Mouse (Mus musculus) CH12.LX (cell line): ENCODE results near the gene Dnajc22. TPM values are rescaled to one million over a fixed set of nuclear protein-coding genes. Genes with fewer than 3 reads are reported as not detected.

ENCODE experiments used
- DNase-seq: peaks from one replicate; pipeline ENCODE4 v3.0.0-alpha.2; 2013; ENCODE audit errors: extremely low read depth
- H3K27ac ChIP-seq: 2 replicates; pipeline ENCODE4 v1.5.1; 2012; ENCODE audit warnings: low read depth, mild to moderate bottlenecking, control low read depth, moderate library complexity; ENCODE audit not compliant: insufficient read depth
- H3K27me3 ChIP-seq: replicated peaks from 2 replicates; pipeline ENCODE3; 2012; ENCODE audit warnings: inconsistent platforms
- H3K36me3 ChIP-seq, 2 experiments: replicated peaks in 1 of 2; 2 replicates each; pipeline versions ENCODE3 to v1.6.1; 2012; ENCODE audit warnings: inconsistent platforms in 1 of 2, low read length in 1 of 2, mild to moderate bottlenecking in 1 of 2, mixed read lengths in 1 of 2, moderate library complexity in 1 of 2; ENCODE audit not compliant: control insufficient read depth in 1 of 2, insufficient read depth in 1 of 2
- H3K4me1 ChIP-seq, 2 experiments: 2 replicates each; pipeline ENCODE4 v1.6.1; 2012; ENCODE audit warnings: inconsistent platforms in 1 of 2, moderate library complexity in 1 of 2; ENCODE audit not compliant: insufficient read depth in 2 of 2, control insufficient read depth in 1 of 2
- H3K4me2 ChIP-seq: 2 replicates; pipeline ENCODE4 v1.6.1; 2012; ENCODE audit warnings: low read depth, mild to moderate bottlenecking, control low read depth; ENCODE audit not compliant: poor library complexity, insufficient read depth, severe bottlenecking
- H3K4me3 ChIP-seq, 3 experiments: fragments of 150-350 bp in 1 of 3; sonication (generic) in 1 of 3; replicated peaks in 1 of 3; 2 replicates each; pipeline versions ENCODE3 to v1.5.1; 2011 to 2012; ENCODE audit warnings: low read depth in 2 of 3, low read length in 2 of 3, mild to moderate bottlenecking in 2 of 3, moderate library complexity in 2 of 3, control low read depth in 1 of 3, improper control_type of control experiment in 1 of 3, inconsistent platforms in 1 of 3, mixed read lengths in 1 of 3; ENCODE audit not compliant: poor library complexity in 1 of 3
- H3K79me2 ChIP-seq: replicated peaks from 2 replicates; pipeline ENCODE4 v1.6.1; 2012; ENCODE audit warnings: mild to moderate bottlenecking, moderate library complexity; ENCODE audit not compliant: control insufficient read depth, poor library complexity, insufficient read depth, severe bottlenecking; ENCODE audit errors: extremely low read depth
- H3K9ac ChIP-seq: 2 replicates; pipeline ENCODE4 v1.6.1; 2012; ENCODE audit warnings: low read depth, mild to moderate bottlenecking, control low read depth, moderate library complexity; ENCODE audit not compliant: insufficient read depth
- H3K9me3 ChIP-seq: replicated peaks from 2 replicates; pipeline ENCODE3; 2012; ENCODE audit warnings: low read length, inconsistent platforms, mixed read lengths
- CHD1 ChIP-seq: IDR thresholded peaks from 2 replicates; pipeline ENCODE4 v1.6.1; 2012; ENCODE audit warnings: low read depth, low read length, improper control_type of control experiment, inconsistent platforms
- CHD2 ChIP-seq: IDR thresholded peaks from 2 replicates; pipeline ENCODE4 v1.6.1; 2011; ENCODE audit warnings: low read length, improper control_type of control experiment
- CTCF ChIP-seq, 2 experiments: IDR thresholded peaks in 1 of 2; conservative IDR thresholded peaks in 1 of 2; 2 replicates each; pipeline ENCODE4 v1.5.1; 2011 to 2012; ENCODE audit warnings: low read depth in 2 of 2, low read length in 2 of 2, improper control_type of control experiment in 1 of 2, inconsistent platforms in 1 of 2, mild to moderate bottlenecking in 1 of 2, moderate library complexity in 1 of 2
- E2F4 ChIP-seq: IDR thresholded peaks from 2 replicates; pipeline ENCODE4 v1.6.1; 2011; ENCODE audit warnings: low read depth, low read length, improper control_type of control experiment; ENCODE audit not compliant: insufficient replicate concordance
- ETS1 ChIP-seq: conservative IDR thresholded peaks from 2 replicates; pipeline ENCODE4 v1.6.1; 2012; ENCODE audit warnings: low read depth, mild to moderate bottlenecking, inconsistent platforms, low read length, improper control_type of control experiment, moderate library complexity
- HCFC1 ChIP-seq: IDR thresholded peaks from 2 replicates; pipeline ENCODE4 v1.6.1; 2012; ENCODE audit warnings: low read depth, mild to moderate bottlenecking, inconsistent platforms, low read length, improper control_type of control experiment
- IRF4 ChIP-seq: IDR thresholded peaks from 2 replicates; pipeline ENCODE4 v1.6.1; 2014; ENCODE audit warnings: low read depth, mild to moderate bottlenecking, inconsistent platforms, low read length, improper control_type of control experiment
- JUN ChIP-seq: IDR thresholded peaks from 2 replicates; pipeline ENCODE4 v1.6.1; 2011; ENCODE audit warnings: low read depth, mild to moderate bottlenecking, low read length, improper control_type of control experiment, moderate library complexity; ENCODE audit not compliant: insufficient read depth
- MAFK ChIP-seq: IDR thresholded peaks from 2 replicates; pipeline ENCODE4 v1.6.1; 2011; ENCODE audit warnings: low read length, improper control_type of control experiment; ENCODE audit not compliant: insufficient replicate concordance
- MAZ ChIP-seq: IDR thresholded peaks from 2 replicates; pipeline ENCODE4 v1.6.1; 2012; ENCODE audit warnings: low read depth, mild to moderate bottlenecking, inconsistent platforms, low read length, improper control_type of control experiment, moderate library complexity
- MEF2A ChIP-seq: IDR thresholded peaks from 2 replicates; pipeline ENCODE4 v1.6.1; 2014; ENCODE audit warnings: low read depth, mild to moderate bottlenecking, inconsistent platforms, low read length, improper control_type of control experiment, borderline replicate concordance
- MXI1 ChIP-seq: IDR thresholded peaks from 2 replicates; pipeline ENCODE4 v1.6.1; 2011; ENCODE audit warnings: mild to moderate bottlenecking, low read depth, low read length, improper control_type of control experiment
- NELFE ChIP-seq: IDR thresholded peaks from 2 replicates; pipeline ENCODE4 v1.6.1; 2011; ENCODE audit warnings: low read depth, low read length, improper control_type of control experiment
- POLR2A ChIP-seq: IDR thresholded peaks from 2 replicates; pipeline ENCODE4 v1.6.1; 2011; ENCODE audit warnings: low read depth, mild to moderate bottlenecking, improper control_type of control experiment, low read length
- POLR2AphosphoS2 ChIP-seq: IDR thresholded peaks from 2 replicates; pipeline ENCODE4 v1.6.1; 2011; ENCODE audit warnings: low read depth, low read length, improper control_type of control experiment
- RAD21 ChIP-seq: IDR thresholded peaks from 2 replicates; pipeline ENCODE4 v1.6.1; 2011; ENCODE audit warnings: low read depth, mild to moderate bottlenecking, low read length, improper control_type of control experiment, moderate library complexity
- SIN3A ChIP-seq: IDR thresholded peaks from 2 replicates; pipeline ENCODE4 v1.6.1; 2012; ENCODE audit warnings: low read length, improper control_type of control experiment, inconsistent platforms
- SMC3 ChIP-seq: IDR thresholded peaks from 2 replicates; pipeline ENCODE4 v1.6.1; 2011; ENCODE audit warnings: low read depth, low read length, improper control_type of control experiment
- USF1 ChIP-seq: IDR thresholded peaks from 2 replicates; pipeline ENCODE4 v1.6.1; 2014; ENCODE audit warnings: low read depth, mild to moderate bottlenecking, inconsistent platforms, low read length, improper control_type of control experiment
- ZC3H11A ChIP-seq: IDR thresholded peaks from 2 replicates; pipeline ENCODE4 v1.6.1; 2012; ENCODE audit warnings: low read depth, mild to moderate bottlenecking, inconsistent platforms, low read length, improper control_type of control experiment
- ZKSCAN1 ChIP-seq: IDR thresholded peaks from 2 replicates; pipeline ENCODE4 v1.6.1; 2012; ENCODE audit warnings: low read depth, inconsistent platforms, low read length, improper control_type of control experiment, borderline replicate concordance
- dilution Hi-C: fragments of 300-500 bp; cut with MboI; formaldehyde crosslinking; loops from 2 replicates; pipeline ENCODE4 v1.14.3; 2020; ENCODE audit warnings: low sequenced_read_pairs; ENCODE audit not compliant: extremely low pct_unique_long_range_greater_than_20kb, extremely low pct_ligation_motif_present
- in situ Hi-C: fragments of 300-500 bp; cut with MboI; formaldehyde crosslinking; loops from 3 replicates; pipeline ENCODE4 v1.14.3; 2019; ENCODE audit warnings: low sequenced_read_pairs, low pct_ligation_motif_present, low pct_unique_long_range_greater_than_20kb, mixed read lengths
- polyA plus RNA-seq: library from polyadenylated mRNA; unstranded; fragments of >175 nt; gene quantifications from 2 replicates; pipeline ENCODE4 v1.2.1, GENCODE M21; 2012; ENCODE audit warnings: low read depth; ENCODE audit not compliant: insufficient read length
- total RNA-seq, 2 experiments: library from RNA; depleted of rRNA; stranded (reverse); fragments of 300-350 nt in 1 of 2; fragments of >200 nt in 1 of 2; gene quantifications; 2 replicates each; pipeline ENCODE4 v1.2.3; 2012 to 2014

Gene Dnajc22
- total and polyA plus RNA-seq, 3 experiments, result 10.0 to 24.2 (median 12.4) TPM

DNA sequence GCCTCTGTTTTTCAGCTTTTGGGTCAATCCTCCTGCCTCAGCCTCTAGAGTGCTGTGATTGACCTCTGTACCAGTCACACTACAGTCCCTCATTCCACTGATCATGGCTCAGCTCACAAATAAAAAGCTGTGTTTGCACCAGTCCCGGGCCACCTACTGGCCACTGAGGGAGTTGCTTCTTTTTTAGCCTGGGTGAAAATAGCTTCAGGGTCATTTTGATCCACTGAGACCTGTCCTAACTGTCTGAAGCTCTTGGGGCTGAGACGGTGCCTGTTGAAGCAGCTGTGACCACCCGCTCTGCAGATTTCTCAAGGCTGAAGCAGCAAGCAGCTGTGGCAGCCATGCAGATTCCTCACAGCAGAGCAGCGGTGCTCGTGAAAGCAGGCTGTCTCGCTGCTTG, 46.7 kb downstream of the Dnajc22 start:
- Histone ChIP-seq H3K4me2 (no peak overlapping the region), H3K9me3 (peaks cover 6% of the 10 kb centered on the region), H3K27ac (no peak overlapping the region), H3K4me1 (peaks cover 0 to 3% of the 10 kb centered on the region in 2 experiments; a peak in 1 of 4 replicates), H3K9ac (no peak overlapping the region), H3K36me3 (peaks cover 0 to 78% of the 10 kb centered on the region in 2 experiments), H3K79me2 (peaks cover 8% of the 10 kb centered on the region; the same call in 1 of the 2 replicates), H3K27me3 (no peaks in the 10 kb centered on the region), H3K4me3 (no peak overlapping the region)
- DNase-seq, result peak; percentile 61
- dilution Hi-C loops, result no loop called here
- in situ Hi-C loops, result no loop called here
- TF ChIP-seq POLR2AphosphoS2, result no peak
- no peak for TF ChIP-seq ZKSCAN1
- peak; percentile 42 for TF ChIP-seq RAD21
- no peak for TF ChIP-seq ETS1
- TF ChIP-seq MXI1, result no peak
- peak; percentile 76 to 85 for TF ChIP-seq CTCF (conservative IDR thresholded peaks at IDR 0.05 in 1 of 2, IDR thresholded peaks at IDR 0.05 in 1 of 2; ENCODE audit: low read depth in 2 of 2, low read length in 2 of 2)
- peak; percentile 72 for TF ChIP-seq SMC3

DNA sequence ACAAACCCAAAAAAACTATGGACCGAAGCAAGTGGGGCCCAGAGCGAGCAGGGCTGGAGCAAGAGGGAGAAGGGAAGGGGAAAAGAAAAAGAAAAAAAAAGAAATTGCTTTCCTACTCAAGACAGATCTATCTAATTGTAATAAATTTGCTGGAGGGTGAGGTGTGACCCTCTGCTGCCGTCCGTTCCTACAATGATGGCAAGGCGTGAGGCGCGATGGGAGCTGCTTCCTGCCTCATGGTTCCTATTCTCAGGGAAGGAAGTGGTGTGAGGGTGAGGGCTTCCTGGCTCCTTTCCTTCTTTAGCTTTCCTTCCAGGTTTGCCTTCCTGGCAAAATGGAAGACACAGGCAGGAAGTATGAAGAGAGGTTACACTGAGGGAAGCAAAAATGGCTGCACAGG, 57.5 kb downstream of the Dnajc22 start:
- Histone ChIP-seq H3K4me1 (no peaks in the 10 kb centered on the region), H3K9me3 (peaks cover 17% of the 10 kb centered on the region), H3K4me3 (no peak overlapping the region), H3K27ac (no peak overlapping the region), H3K27me3 (no peaks in the 10 kb centered on the region), H3K36me3 (peaks cover 32 to 84% of the 10 kb centered on the region in 2 experiments), H3K79me2 (no peaks in the 10 kb centered on the region; the same call in 1 of the 2 replicates), H3K4me2 (no peak overlapping the region), H3K9ac (no peak overlapping the region)
- no peak for DNase-seq
- dilution Hi-C loops (no loop called here), in situ Hi-C loops (no loop called here)
- TF ChIP-seq MAZ (no peak), MEF2A (no peak), IRF4 (no peak), E2F4 (no peak), JUN (no peak)

DNA sequence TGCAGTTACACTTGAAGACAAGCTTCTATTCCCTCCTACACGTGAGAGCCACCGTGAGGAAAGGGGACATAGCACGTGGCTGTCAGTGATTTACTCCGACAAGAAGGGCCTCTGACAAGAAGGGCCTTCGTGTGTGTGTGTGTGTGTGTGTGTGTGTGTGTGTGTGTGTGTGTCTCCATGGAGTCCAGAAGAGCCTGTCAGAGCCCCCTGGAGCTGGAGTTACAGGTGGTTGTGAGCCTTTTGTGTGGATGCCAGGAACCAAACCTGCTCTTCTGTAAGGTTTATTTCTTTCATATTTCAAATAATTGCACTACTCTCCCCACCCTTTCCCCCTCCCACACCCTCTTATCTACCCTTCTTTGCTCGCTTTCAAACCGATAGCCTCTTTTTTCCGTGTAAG, 58.4 kb downstream of the Dnajc22 start:
- Histone ChIP-seq H3K9me3 (peaks cover 17% of the 10 kb centered on the region), H3K9ac (no peak overlapping the region), H3K4me2 (no peak overlapping the region), H3K27ac (no peak overlapping the region), H3K36me3 (peaks cover 26 to 76% of the 10 kb centered on the region in 2 experiments), H3K27me3 (no peaks in the 10 kb centered on the region), H3K4me1 (no peaks in the 10 kb centered on the region), H3K4me3 (no peak overlapping the region), H3K79me2 (no peaks in the 10 kb centered on the region; the same call in 1 of the 2 replicates)
- DNase-seq, result no peak
- TF ChIP-seq ZKSCAN1 (no peak), CHD2 (no peak), HCFC1 (no peak), CHD1 (no peak), SIN3A (no peak), MAFK (no peak), JUN (no peak), MXI1 (no peak), ETS1 (no peak), ZC3H11A (no peak), NELFE (no peak), USF1 (no peak), POLR2A (no peak)
- in situ Hi-C loops (no loop called here), dilution Hi-C loops (no loop called here)
